Mouse (Mus musculus) cerebellum, postnatal 36 days (tissue): ENCODE measurements at regions not wholly inside any gene's neighbourhood (a gene's known extent, or its start where the extent isn't known, plus 50 kb on each side); places are given as distances from the start of the nearest gene placed in this dataset.
A peak's percentile ranks its signal among the peaks of the same experiment; 100 is the strongest.
"Not testable (repeated sequence)": the region's sequence is repeated elsewhere in the genome, so short reads cannot be mapped to it uniquely, and the experiment has no call there.

Experiments
- DNase-seq, 2 experiments: peaks; one replicate each; pipeline ENCODE4 v3.0.0; 2021 to 2022; ENCODE audit warnings: mixed read lengths in 2 of 2

- DNase-seq = no peak
Observed at GRCm38 (mm10) chrX:77307374-77307773, 203.4 kb upstream of the Tbl1x start.

GRCm38 (mm10) chrX:77314384-77314783, 196.4 kb upstream of the Tbl1x start:
- peak; percentile 43 to 61 for DNase-seq

- no peak for DNase-seq
Observed at GRCm38 (mm10) chrX:77323644-77324043, 187.2 kb upstream of the Tbl1x start.

GRCm38 (mm10) chrX:77353181-77353580, 157.6 kb upstream of the Tbl1x start:
- DNase-seq = no peak

GRCm38 (mm10) chrX:77360551-77360950, 150.3 kb upstream of the Tbl1x start:
- DNase-seq = peak in 1 of 2 experiments; percentile 5

- no peak for DNase-seq
Observed at GRCm38 (mm10) chrX:77361106-77361505, 149.7 kb upstream of the Tbl1x start.

GRCm38 (mm10) chrX:77363657-77364056, 147.2 kb upstream of the Tbl1x start:
- no peak for DNase-seq

- peak in 1 of 2 experiments; percentile 37 for DNase-seq
Observed at GRCm38 (mm10) chrX:77367351-77367750, 143.5 kb upstream of the Tbl1x start.

GRCm38 (mm10) chrX:77387271-77387670, 123.5 kb upstream of the Tbl1x start:
- no peak for DNase-seq

- no peak for DNase-seq
Observed at GRCm38 (mm10) chrX:77391760-77392446, 118.9 kb upstream of the Tbl1x start.

GRCm38 (mm10) chrX:77406896-77407295, 103.9 kb upstream of the Tbl1x start:
- DNase-seq = no peak

GRCm38 (mm10) chrX:77407925-77408324, 102.9 kb upstream of the Tbl1x start:
- no peak for DNase-seq

GRCm38 (mm10) chrX:77409370-77409769, 101.4 kb upstream of the Tbl1x start:
- peak; percentile 29 to 55 for DNase-seq

GRCm38 (mm10) chrX:77410812-77411211, 100.0 kb upstream of the Tbl1x start:
- DNase-seq = no peak

GRCm38 (mm10) chrX:77414156-77414555, 96.7 kb upstream of the Tbl1x start:
- no peak for DNase-seq

GRCm38 (mm10) chrX:77417766-77418165, 93.0 kb upstream of the Tbl1x start:
- no peak for DNase-seq

GRCm38 (mm10) chrX:77422206-77422605, 88.6 kb upstream of the Tbl1x start:
- no peak for DNase-seq

GRCm38 (mm10) chrX:77424792-77425727, 85.8 kb upstream of the Tbl1x start:
- no peak for DNase-seq

GRCm38 (mm10) chrX:77425728-77426102, 85.1 kb upstream of the Tbl1x start:
- not testable (repeated sequence) for DNase-seq

- peak; percentile 26 for DNase-seq
Observed at GRCm38 (mm10) chrX:77426836-77427235, 84.0 kb upstream of the Tbl1x start.

GRCm38 (mm10) chrX:77432001-77432565, 78.7 kb upstream of the Tbl1x start:
- DNase-seq = peak; percentile 27 to 36

- peak; percentile 92 to 96 for DNase-seq
Observed at GRCm38 (mm10) chrX:77432846-77433810, 77.7 kb upstream of the Tbl1x start.
